Mouse (Mus musculus) ES-E14 (cell line): Measurements from ENCODE around the gene Vps8. TPM values are rescaled to one million over a fixed set of nuclear protein-coding genes. Genes with fewer than 3 reads are reported as not detected.

Experiments
- DNase-seq: peaks from one replicate; pipeline ENCODE4 v3.0.0-alpha.2; 2013; ENCODE audit warnings: low read depth, low spot score
- H3K27ac ChIP-seq: 2 replicates; pipeline ENCODE4 v1.5.1; 2012; ENCODE audit warnings: low read depth, mild to moderate bottlenecking, low read length, moderate library complexity, mixed read lengths; ENCODE audit not compliant: poor library complexity, insufficient read depth, severe bottlenecking
- H3K36me3 ChIP-seq: 2 replicates; pipeline ENCODE4 v1.6.1; 2012; ENCODE audit warnings: mild to moderate bottlenecking, low read length, moderate library complexity, mixed read lengths; ENCODE audit not compliant: control insufficient read depth, poor library complexity, insufficient read depth, severe bottlenecking
- H3K4me1 ChIP-seq, 2 experiments: fragments of 150-350 bp in 1 of 2; sonication (generic) in 1 of 2; 2 replicates each; pipeline ENCODE4 v1.6.1; 2012; ENCODE audit warnings: low read length in 2 of 2, mild to moderate bottlenecking in 1 of 2, mixed read lengths in 1 of 2; ENCODE audit not compliant: control insufficient read depth in 2 of 2, insufficient read depth in 2 of 2, poor library complexity in 1 of 2
- H3K4me3 ChIP-seq, 2 experiments: fragments of 150-350 bp in 1 of 2; sonication (generic) in 1 of 2; 2 replicates each; pipeline ENCODE4 v1.5.1; 2012; ENCODE audit warnings: low read length in 2 of 2, low read depth in 1 of 2, mild to moderate bottlenecking in 1 of 2, mixed read lengths in 1 of 2; ENCODE audit not compliant: insufficient read depth in 1 of 2, poor library complexity in 1 of 2, severe bottlenecking in 1 of 2
- H3K9ac ChIP-seq: 2 replicates; pipeline ENCODE4 v1.6.1; 2012; ENCODE audit warnings: low read depth, mild to moderate bottlenecking, low read length, mixed read lengths; ENCODE audit not compliant: poor library complexity, insufficient read depth, severe bottlenecking
- H3K9me3 ChIP-seq: fragments of 150-350 bp; sonication (generic); 2 replicates; pipeline ENCODE4 v1.6.1; 2012; ENCODE audit warnings: low read depth, mild to moderate bottlenecking, low read length; ENCODE audit not compliant: control insufficient read depth, insufficient read depth
- CHD2 ChIP-seq: IDR thresholded peaks from 2 replicates; pipeline ENCODE4 v1.6.1; 2014; ENCODE audit warnings: mild to moderate bottlenecking, low read depth, low read length, inconsistent platforms
- HCFC1 ChIP-seq: IDR thresholded peaks from 2 replicates; pipeline ENCODE4 v1.6.1; 2012; ENCODE audit warnings: low read length, inconsistent platforms, borderline replicate concordance; ENCODE audit not compliant: insufficient read depth
- MAFK ChIP-seq: IDR thresholded peaks from 2 replicates; pipeline ENCODE4 v1.6.1; 2014; ENCODE audit warnings: mild to moderate bottlenecking, low read depth, low read length, inconsistent platforms; ENCODE audit not compliant: insufficient read depth
- ZC3H11A ChIP-seq: IDR thresholded peaks from 2 replicates; pipeline ENCODE4 v1.6.1; 2012; ENCODE audit warnings: low read depth, mild to moderate bottlenecking, inconsistent platforms, low read length, borderline replicate concordance
- ZNF384 ChIP-seq: IDR thresholded peaks from 2 replicates; pipeline ENCODE4 v1.6.1; 2012; ENCODE audit warnings: low read depth, low read length, inconsistent platforms
- in situ Hi-C, 2 experiments: fragments of 600-800 bp; cut with MboI; formaldehyde crosslinking; loops; one replicate each; pipeline ENCODE4 v1.15.1; 2025; ENCODE audit warnings: low sequenced_read_pairs in 2 of 2, inconsistent platforms in 1 of 2; ENCODE audit not compliant: unreplicated experiment in 2 of 2
- total RNA-seq: library from RNA; depleted of rRNA; stranded (reverse); fragments of 300-350 nt; gene quantifications from 2 replicates; pipeline ENCODE4 v1.2.3, GENCODE M21; 2012

Vps8 gene
- total RNA-seq, 1 experiment = 12.5 TPM

- Histone ChIP-seq H3K4me3 (no peak overlapping the region), H3K9me3 (no peaks in the 10 kb centered on the region), H3K36me3 (no peaks in the 10 kb centered on the region), H3K4me1 (no peaks in the 10 kb centered on the region), H3K9ac (no peak overlapping the region), H3K27ac (no peak overlapping the region)
- in situ Hi-C loops = no loop called here
- TF ChIP-seq MAFK = no peak
- no peak for TF ChIP-seq ZNF384
- no peak for TF ChIP-seq HCFC1
- TF ChIP-seq CHD2 = no peak
- TF ChIP-seq ZC3H11A = no peak
- no peak for DNase-seq
These were observed 168.6 kb downstream of the Vps8 start for GRCm38 (mm10) chr16:21591511-21591910.

- Histone ChIP-seq H3K4me3 (no peak overlapping the region), H3K27ac (no peak overlapping the region), H3K36me3 (no peaks in the 10 kb centered on the region), H3K4me1 (no peaks in the 10 kb centered on the region; a peak in 1 of 4 replicates), H3K9me3 (no peaks in the 10 kb centered on the region), H3K9ac (no peak overlapping the region)
- in situ Hi-C loops = no loop called here
- TF ChIP-seq MAFK = no peak
- TF ChIP-seq ZC3H11A = no peak
- no peak for TF ChIP-seq ZNF384
- no peak for TF ChIP-seq HCFC1
- TF ChIP-seq CHD2 = no peak
- no peak for DNase-seq
These were observed 172.6 kb downstream of the Vps8 start for GRCm38 (mm10) chr16:21595539-21595938.

GRCm38 (mm10) chr16:21604354-21604753 lies 181.4 kb downstream of the Vps8 start:
- Histone ChIP-seq H3K27ac (no peak overlapping the region), H3K9me3 (no peaks in the 10 kb centered on the region), H3K4me1 (no peaks in the 10 kb centered on the region), H3K9ac (no peak overlapping the region), H3K4me3 (no peak overlapping the region), H3K36me3 (no peaks in the 10 kb centered on the region; the same call in 1 of the 2 replicates)
- in situ Hi-C loops = no loop called here
- no peak for DNase-seq
- TF ChIP-seq CHD2 = no peak
- TF ChIP-seq HCFC1 = no peak
- no peak for TF ChIP-seq ZC3H11A
- TF ChIP-seq MAFK = no peak
- no peak for TF ChIP-seq ZNF384

GRCm38 (mm10) chr16:21606249-21607020 lies 183.5 kb downstream of the Vps8 start:
- DNase-seq = no peak
- no peaks in the 10 kb centered on the region for H3K4me1 ChIP-seq
- no peak overlapping the region for H3K4me3 ChIP-seq
- in situ Hi-C loops = no loop called here
- no peaks in the 10 kb centered on the region; the same call in 1 of the 2 replicates for H3K36me3 ChIP-seq
- no peaks in the 10 kb centered on the region for H3K9me3 ChIP-seq
- no peak overlapping the region for H3K9ac ChIP-seq
- no peak for TF ChIP-seq HCFC1
- no peak for TF ChIP-seq ZC3H11A
- TF ChIP-seq MAFK = no peak
- no peak for TF ChIP-seq CHD2
- no peak for TF ChIP-seq ZNF384
- H3K27ac ChIP-seq = no peak overlapping the region
